Mouse (Mus musculus) bone marrow macrophage, adult 2 months (primary cell): ENCODE data around the gene Marcksl1. TPM values are rescaled to one million over a fixed set of nuclear protein-coding genes. Genes with fewer than 3 reads are reported as not detected.

ENCODE experiments used
- H3K27ac ChIP-seq: 2 replicates; pipeline ENCODE4 v1.5.1; 2012; ENCODE audit warnings: low read depth, low read length; ENCODE audit not compliant: insufficient read depth
- H3K4me1 ChIP-seq: 2 replicates; pipeline ENCODE4 v1.6.1; 2012; ENCODE audit warnings: low read length; ENCODE audit not compliant: control insufficient read depth, insufficient read depth
- H3K4me3 ChIP-seq: 2 replicates; pipeline ENCODE4 v1.5.1; 2012; ENCODE audit warnings: mild to moderate bottlenecking, low read length, moderate library complexity; ENCODE audit not compliant: insufficient read depth
- CTCF ChIP-seq: IDR thresholded peaks from 2 replicates; pipeline ENCODE4 v1.5.1; 2012; ENCODE audit warnings: low read depth, mild to moderate bottlenecking, low read length, moderate library complexity
- POLR2A ChIP-seq: IDR thresholded peaks from 2 replicates; pipeline ENCODE4 v1.6.1; 2012; ENCODE audit warnings: mild to moderate bottlenecking, low read depth, low read length, borderline replicate concordance
- polyA plus RNA-seq: library from polyadenylated mRNA; stranded (reverse); fragments of >200 nt; gene quantifications from 2 replicates; pipeline ENCODE4 v1.2.4, GENCODE M21; 2012; ENCODE audit not compliant: missing spikeins, insufficient read depth, insufficient read length

Marcksl1 gene
- polyA plus RNA-seq, 1 experiment: 157 TPM

DNA sequence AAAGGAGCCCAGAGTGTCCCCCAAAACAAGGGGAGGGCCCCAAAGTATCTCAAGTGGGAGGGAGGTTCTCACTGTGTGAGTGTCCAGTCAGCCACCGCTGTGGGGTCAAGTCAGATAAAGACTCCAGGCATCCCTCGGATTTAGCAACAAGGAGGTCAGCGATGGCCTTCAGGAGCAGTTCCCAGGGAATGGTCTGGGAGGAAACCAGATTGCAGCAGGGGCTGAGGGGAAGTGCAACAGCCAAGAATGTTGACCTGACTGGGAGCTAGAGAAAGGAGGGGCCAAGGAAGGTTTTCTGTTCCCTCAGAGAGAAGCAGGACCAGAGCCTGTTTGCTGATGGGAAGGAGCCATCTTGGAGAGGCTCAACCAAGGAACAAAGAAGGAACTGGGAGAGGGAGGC, 14.4 kb upstream of the Marcksl1 start:
- peaks cover 70% of the 10 kb centered on the region for H3K4me1 ChIP-seq
- H3K4me3 ChIP-seq: no peak overlapping the region
- H3K27ac ChIP-seq: peak overlapping the region; percentile 15; the same call in 1 of the 2 replicates
- no peak for TF ChIP-seq CTCF
- TF ChIP-seq POLR2A: no peak

DNA sequence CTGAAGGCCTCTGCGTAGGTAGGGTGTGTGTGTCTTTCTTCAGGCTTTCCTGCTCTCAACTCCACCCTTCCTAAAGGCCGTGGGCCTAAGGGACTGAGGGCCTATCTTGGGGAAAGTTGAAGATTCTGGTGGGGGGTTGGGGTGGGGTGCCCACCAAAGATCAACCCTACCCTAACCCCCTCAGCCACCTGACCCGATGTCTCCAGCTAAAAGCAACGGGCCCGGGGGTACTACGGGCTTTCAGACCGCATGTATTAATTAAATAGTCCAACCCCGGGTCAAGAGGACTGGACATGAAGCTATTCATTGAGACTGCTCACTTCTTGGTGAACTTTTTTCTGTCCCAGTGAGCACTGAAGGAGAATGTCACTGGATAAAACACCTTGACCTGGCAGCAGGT, 13.4 kb upstream of the Marcksl1 start:
- TF ChIP-seq POLR2A: no peak
- TF ChIP-seq CTCF: no peak
- peaks cover 79% of the 10 kb centered on the region for H3K4me1 ChIP-seq
- no peak overlapping the region for H3K4me3 ChIP-seq
- H3K27ac ChIP-seq: peak overlapping the region; percentile 65; the same call in 1 of the 2 replicates

DNA sequence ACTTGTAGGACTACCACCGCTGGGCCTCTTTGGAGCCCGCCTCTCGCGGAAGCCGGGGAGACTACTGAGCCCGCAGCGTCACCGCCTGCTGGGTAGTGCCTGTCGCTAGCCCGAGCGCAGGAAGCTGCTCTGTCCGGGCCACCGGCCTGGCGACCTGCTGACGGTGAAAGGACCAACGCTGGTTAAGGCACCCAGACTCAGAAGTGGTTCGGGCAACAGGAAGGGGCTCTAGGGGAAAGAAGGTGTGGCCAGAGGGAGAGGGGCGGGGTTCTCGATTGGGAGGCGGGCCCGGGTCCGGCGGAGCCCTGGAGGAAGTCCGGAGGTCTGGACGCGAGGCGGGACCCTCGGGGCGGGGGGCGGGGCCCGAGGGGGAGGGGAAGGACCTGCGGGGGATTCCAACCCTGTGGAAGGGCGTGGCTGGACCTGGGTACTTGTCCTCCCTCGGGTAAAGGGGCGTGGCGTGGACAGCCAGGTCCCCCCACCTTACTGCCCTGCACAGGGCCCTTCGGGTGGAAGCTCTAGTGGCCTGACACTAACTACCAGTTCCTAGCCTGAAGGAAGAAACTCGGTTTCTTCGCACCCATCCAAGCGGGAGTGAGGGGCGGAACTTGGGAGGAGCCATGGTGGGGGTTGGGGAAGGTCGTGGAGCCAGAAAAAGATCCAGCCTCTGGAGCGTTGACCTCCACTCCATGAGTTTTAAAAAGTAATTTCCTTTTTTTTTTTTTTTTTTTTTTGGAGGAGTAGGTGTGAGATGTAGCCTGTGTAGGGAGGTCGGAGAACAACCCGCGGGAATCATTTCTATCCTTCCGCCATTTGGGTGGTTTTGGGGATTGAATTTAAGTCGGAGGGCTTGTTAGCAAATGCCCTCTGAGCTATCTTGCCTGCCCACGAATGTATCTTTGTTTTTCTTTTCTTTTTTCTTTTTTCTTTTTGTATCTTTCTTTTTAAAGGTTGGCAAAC, 12.5 kb upstream of the Marcksl1 start:
- Histone ChIP-seq H3K4me3 (peak overlapping the region; percentile 61), H3K27ac (peak overlapping the region; percentile 65), H3K4me1 (peaks cover 76% of the 10 kb centered on the region)
- TF ChIP-seq CTCF (no peak), POLR2A (no peak)

DNA sequence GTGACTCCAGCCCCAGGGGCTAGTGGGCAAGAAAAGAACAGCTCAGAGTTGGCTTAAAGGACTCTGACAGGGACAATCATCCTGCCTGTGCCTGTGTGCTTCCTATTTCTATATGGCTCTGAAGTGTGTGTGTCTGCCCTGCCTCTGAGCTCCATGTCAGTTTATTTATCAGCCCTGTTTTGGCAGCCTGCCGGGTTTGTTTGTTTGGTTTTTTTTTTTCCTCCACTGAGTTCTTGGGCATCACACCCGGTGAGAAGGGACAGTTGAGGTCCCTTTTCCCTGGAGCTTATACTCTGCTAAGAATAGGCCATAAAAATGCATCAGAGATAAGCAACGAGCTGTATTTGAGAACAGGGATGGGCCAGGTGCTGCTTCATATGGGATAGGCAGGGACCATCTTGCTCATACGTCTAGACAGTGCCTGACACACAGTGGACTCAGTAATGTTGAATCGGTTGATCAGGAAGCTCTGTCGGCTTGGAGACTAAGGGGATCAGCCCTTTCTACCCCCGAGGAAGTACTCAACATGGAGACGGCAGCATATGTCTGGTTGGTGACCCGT, 11.0 kb upstream of the Marcksl1 start:
- TF ChIP-seq CTCF (no peak), POLR2A (no peak)
- peaks cover 65% of the 10 kb centered on the region for H3K4me1 ChIP-seq

DNA sequence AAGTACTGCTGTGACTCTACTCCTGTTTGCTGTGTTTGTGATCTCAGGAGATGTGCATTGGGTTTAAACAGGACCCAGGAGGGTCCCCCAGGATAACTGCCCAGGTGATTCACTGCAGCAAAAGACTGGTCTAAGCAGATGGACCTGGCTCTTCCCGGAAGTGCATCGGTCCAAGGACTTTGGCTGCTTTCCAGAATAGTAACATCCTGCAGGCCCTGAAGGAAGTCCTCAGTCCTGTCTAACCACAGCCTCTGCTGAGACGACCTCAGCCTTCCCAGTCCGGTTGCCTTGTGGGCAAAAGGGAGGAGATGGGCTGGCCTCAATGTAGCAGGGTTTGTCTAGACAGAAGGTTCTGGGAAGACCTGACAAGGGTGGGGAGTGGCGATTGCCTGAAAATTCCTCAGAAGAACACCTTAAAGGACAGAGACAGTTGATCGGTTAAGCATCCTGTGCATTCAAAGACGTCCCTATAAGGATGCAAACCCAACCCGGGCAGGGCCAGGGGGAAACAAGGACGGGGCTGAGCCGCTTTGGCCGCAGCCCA, 10.4 kb upstream of the Marcksl1 start:
- Histone ChIP-seq H3K4me1 (peaks cover 64% of the 10 kb centered on the region), H3K27ac (no peak overlapping the region), H3K4me3 (no peak overlapping the region)
- TF ChIP-seq CTCF: no peak
- TF ChIP-seq POLR2A: no peak

More for the DNA sequence above, 11.0 kb upstream of the Marcksl1 start:
- Histone ChIP-seq H3K4me3 (no peak overlapping the region), H3K27ac (no peak overlapping the region)

GRCm38 (mm10) chr4:129505511-129505910, 7.9 kb upstream of the Marcksl1 start:
- TF ChIP-seq POLR2A: no peak
- no peak for TF ChIP-seq CTCF
- Histone ChIP-seq H3K4me3 (no peak overlapping the region), H3K4me1 (peaks cover 51% of the 10 kb centered on the region), H3K27ac (no peak overlapping the region)

DNA sequence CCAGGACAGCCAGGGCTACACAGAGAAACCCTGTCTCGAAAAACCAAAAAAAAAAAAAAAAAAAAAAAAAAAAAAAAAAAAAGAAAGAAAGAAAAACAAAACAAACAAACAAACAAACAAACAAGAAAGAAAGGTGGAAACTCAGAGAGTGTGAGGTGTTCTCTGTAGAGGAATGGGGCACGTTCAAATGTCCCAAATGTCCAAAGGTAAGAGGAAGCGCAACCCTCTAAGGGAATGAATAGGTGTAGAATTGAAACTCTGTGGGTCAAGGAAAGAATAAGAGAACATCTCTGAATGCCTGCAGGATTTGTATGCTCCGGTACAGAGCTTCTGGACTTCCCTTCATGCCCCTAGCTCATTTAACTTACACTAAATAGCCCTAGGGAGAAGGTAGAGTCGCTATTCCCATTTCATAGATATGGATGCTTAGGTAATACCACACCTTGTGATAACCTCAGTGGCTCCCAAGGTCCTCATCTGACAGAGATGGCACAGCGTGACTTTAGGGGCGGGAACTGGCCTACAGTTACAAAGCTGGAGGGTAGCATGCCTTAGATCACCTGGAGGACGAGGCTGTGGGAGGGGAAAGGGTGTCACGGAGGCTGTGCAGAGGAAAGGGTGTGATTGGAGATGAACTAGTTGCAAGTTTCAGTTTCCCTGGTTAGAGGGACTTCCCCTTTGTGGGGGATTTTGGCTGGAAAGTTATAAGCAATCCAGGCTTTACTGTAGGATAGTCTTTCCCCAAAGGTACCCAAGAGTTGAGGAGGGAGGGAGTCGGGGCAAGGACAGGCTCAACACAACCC, 5.7 kb upstream of the Marcksl1 start:
- Histone ChIP-seq H3K4me1 (peaks cover 50% of the 10 kb centered on the region), H3K27ac (no peak overlapping the region), H3K4me3 (peak overlapping the region; percentile 28; the same call in 1 of the 2 replicates)
- TF ChIP-seq POLR2A (no peak), CTCF (no peak)

DNA sequence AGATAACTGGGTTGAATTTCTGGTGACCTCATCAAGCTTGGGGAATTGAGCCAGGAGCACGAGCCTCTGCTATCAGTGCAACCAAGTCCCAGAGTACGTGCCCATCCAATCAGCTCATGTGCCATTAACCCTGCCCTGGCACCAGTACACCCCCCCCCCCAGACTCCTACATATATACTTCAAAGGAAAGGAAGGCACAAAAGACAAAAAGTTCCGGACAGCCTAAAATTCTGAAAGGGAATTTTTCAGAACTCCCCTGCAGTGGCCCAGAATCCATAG, 5.2 kb upstream of the Marcksl1 start:
- H3K4me1 ChIP-seq: peaks cover 50% of the 10 kb centered on the region
- H3K27ac ChIP-seq: no peak overlapping the region
- no peak overlapping the region for H3K4me3 ChIP-seq
- TF ChIP-seq CTCF (no peak), POLR2A (no peak)

GRCm38 (mm10) chr4:129508834-129509600, 4.4 kb upstream of the Marcksl1 start:
- peaks cover 43% of the 10 kb centered on the region for H3K4me1 ChIP-seq
- TF ChIP-seq CTCF (no peak), POLR2A (no peak)
- no peak overlapping the region for H3K4me3 ChIP-seq
- no peak overlapping the region for H3K27ac ChIP-seq
